ENCODE assay signal across 8 mouse cellular contexts in genomic region chr12:8923125-8923410, GRCm38 (mm10). TPM values are rescaled to one million over a fixed set of nuclear protein-coding genes. Genes with fewer than 3 reads are reported as not detected.
DNase-seq lines count a peak whose midpoint lies in the region; ATAC-seq and TF ChIP-seq lines count a peak whose summit lies in the region.

No protein-coding gene starts in this region.

- no peak for TF ChIP-seq CTCF in lung, embryonic 14.5 days (IDR thresholded peaks at IDR 0.05; ENCODE audit: low read depth)
- no peak for TF ChIP-seq CTCF in cerebellum, adult 2 months (IDR thresholded peaks at IDR 0.05; ENCODE audit: borderline replicate concordance, insufficient read depth, low read depth, low read length)

- no peak overlapping the region; the same call in 1 of the 2 replicates for H3K27ac ChIP-seq in lung, embryonic 14.5 days (ENCODE audit: low read depth)
- H3K27ac ChIP-seq in cerebellum, adult 2 months (ENCODE audit: insufficient read depth, low read length): no peak overlapping the region; the same call in 1 of the 2 replicates
- no peak overlapping the region for H3K27ac ChIP-seq in limb, embryonic 11.5 days (replicated peaks; ENCODE audit: low read depth, low read length)

- H3K27me3 ChIP-seq in lung, embryonic 14.5 days (ENCODE audit: insufficient read depth, low read length): no peaks in the 10 kb centered on the region
- H3K27me3 ChIP-seq in cerebellum, adult 2 months (ENCODE audit: control insufficient read depth, insufficient read depth, low read length): no peaks in the 10 kb centered on the region
- no peaks in the 10 kb centered on the region for H3K27me3 ChIP-seq in limb, embryonic 11.5 days (ENCODE audit: control insufficient read depth, insufficient read depth, low read length)

- peak; percentile 81 for DNase-seq in lung, embryonic 14.5 days
- DNase-seq in lung, adult 18-20 months: no peak
- DNase-seq in cerebellum, adult 2 months: peak; percentile 35 to 57
- peak; percentile 46 for DNase-seq in gastrocnemius, postnatal 14 days
- DNase-seq in limb, embryonic 11.5 days (ENCODE audit: low spot score): no peak
- no peak for DNase-seq in right cerebral cortex, adult 18-20 months
- no peak for DNase-seq in adrenal gland, adult 2 months

- H3K9me3 ChIP-seq in lung, embryonic 14.5 days (ENCODE audit: low read depth, low read length): no peaks in the 10 kb centered on the region
- no peaks in the 10 kb centered on the region for H3K9me3 ChIP-seq in limb, embryonic 11.5 days (ENCODE audit: control insufficient read depth, low read length)

- H3K36me3 ChIP-seq in lung, embryonic 14.5 days (ENCODE audit: insufficient read depth): peaks cover 21% of the 10 kb centered on the region
- peaks cover 4% of the 10 kb centered on the region; the same call in 1 of the 2 replicates for H3K36me3 ChIP-seq in limb, embryonic 11.5 days (ENCODE audit: control insufficient read depth, insufficient read depth, low read length)

- H3K9ac ChIP-seq in lung, embryonic 14.5 days: peak overlapping the region; percentile 86
- peak overlapping the region; percentile 94 for H3K9ac ChIP-seq in limb, embryonic 11.5 days (ENCODE audit: low read length)

- no peak for TF ChIP-seq POLR2A in cerebellum, adult 2 months (IDR thresholded peaks at IDR 0.05; ENCODE audit: borderline replicate concordance, insufficient read depth, low read length)

- no peak for ATAC-seq in lung, embryonic 14.5 days (ENCODE audit: insufficient read depth)
- ATAC-seq in limb, embryonic 11.5 days (ENCODE audit: insufficient number of reproducible peaks, low FRiP score, low TSS enrichment, low read depth): no peak
- 0 out of 2 replicates have a peak, but pooled peaks have one; percentile 32 for ATAC-seq in monocyte, adult 5-6 weeks (replicated peaks; ENCODE audit: insufficient number of reproducible peaks, low FRiP score, low TSS enrichment, poor library complexity, severe bottlenecking)

- peak overlapping the region; percentile 78 for H3K4me3 ChIP-seq in lung, embryonic 14.5 days (ENCODE audit: low read depth, low read length)
- peak overlapping the region; percentile 71 for H3K4me3 ChIP-seq in cerebellum, adult 2 months (replicated peaks; ENCODE audit: insufficient read depth, low read depth, low read length)
- peak overlapping the region; percentile 81 for H3K4me3 ChIP-seq in limb, embryonic 11.5 days (ENCODE audit: low read depth, low read length)

- 8% methylated on average over 5 of the region's 5 CpGs for WGBS in lung, embryonic 14.5 days
- WGBS in cerebellum, adult 2 months: 3% methylated on average over 5 of the region's 5 CpGs
- WGBS in limb, embryonic 11.5 days: 33% methylated on average over 5 of the region's 5 CpGs

- intact Hi-C loops in gastrocnemius, postnatal 14 days (cut with DNase I; ENCODE audit: low total_unique reads): no loop called here

- H3K4me1 ChIP-seq in lung, embryonic 14.5 days (ENCODE audit: insufficient read depth): peaks cover 14% of the 10 kb centered on the region
- peaks cover 4% of the 10 kb centered on the region for H3K4me1 ChIP-seq in cerebellum, adult 2 months (ENCODE audit: control insufficient read depth, insufficient read depth, low read length)
- H3K4me1 ChIP-seq in limb, embryonic 11.5 days (ENCODE audit: control insufficient read depth, insufficient read depth, low read length): peaks cover 18% of the 10 kb centered on the region

- H3K4me2 ChIP-seq in lung, embryonic 14.5 days: peak overlapping the region; percentile 84
- H3K4me2 ChIP-seq in limb, embryonic 11.5 days (ENCODE audit: low read depth, severe bottlenecking): peak overlapping the region; percentile 93

RNA-seq across cellular contexts. Expression of gene Laptm4a, which starts 1.6 kb away (rescaled TPM):
- polyA plus RNA-seq in lung, embryonic 14.5 days (2014; fragmentation: Nextera tagmentation; extraction: Ambion mirVana): 213 and 215 TPM in 2 replicates
- polyA plus RNA-seq in cerebellum, adult 2 months (2012; rRNA removed): 258 and 268 TPM in 2 replicates
- 100 to 1,000 TPM; 303 to 334 TPM for total RNA-seq in gastrocnemius, postnatal 14 days (2021)
- 202 and 212 TPM in 2 replicates for polyA plus RNA-seq in limb, embryonic 11.5 days (2014; fragmentation: Nextera tagmentation; extraction: Ambion mirVana)
- total RNA-seq in monocyte, adult 5-6 weeks (2017): 314 to 883 TPM (median 672 TPM) in 3 replicates
- total RNA-seq in adrenal gland, adult 2 months (2021): 100 to 1,000 TPM; 500 to 622 TPM
- 243 and 281 TPM in 2 replicates for polyA plus RNA-seq in adrenal gland, adult 2 months (2012; rRNA removed)

RNA-seq across cellular contexts. Expression of gene Matn3, which starts 24.7 kb away (rescaled TPM):
- 0.87 and 1.0 TPM in 2 replicates for polyA plus RNA-seq in lung, embryonic 14.5 days (2014; fragmentation: Nextera tagmentation; extraction: Ambion mirVana)
- polyA plus RNA-seq in cerebellum, adult 2 months (2012; rRNA removed): not detected in 2 replicates
- total RNA-seq in gastrocnemius, postnatal 14 days (2021): under 1 TPM; 0.64 to 0.70 TPM
- 3.8 and 5.0 TPM in 2 replicates for polyA plus RNA-seq in limb, embryonic 11.5 days (2014; fragmentation: Nextera tagmentation; extraction: Ambion mirVana)
- total RNA-seq in monocyte, adult 5-6 weeks (2017): not detected in 3 replicates
- not detected for total RNA-seq in adrenal gland, adult 2 months (2021)
- polyA plus RNA-seq in adrenal gland, adult 2 months (2012; rRNA removed): not detected in 2 replicates

RNA-seq across cellular contexts. Expression of gene Wdr35, which starts 50.6 kb away (rescaled TPM):
- polyA plus RNA-seq in lung, embryonic 14.5 days (2014; fragmentation: Nextera tagmentation; extraction: Ambion mirVana): 20.4 and 21.8 TPM in 2 replicates
- 14.4 and 15.1 TPM in 2 replicates for polyA plus RNA-seq in cerebellum, adult 2 months (2012; rRNA removed)
- 10 to 100 TPM; 11.4 to 14.4 TPM for total RNA-seq in gastrocnemius, postnatal 14 days (2021)
- polyA plus RNA-seq in limb, embryonic 11.5 days (2014; fragmentation: Nextera tagmentation; extraction: Ambion mirVana): 27.3 and 31.1 TPM in 2 replicates
- 0.67 to 1.3 TPM (median 1.2 TPM) in 3 replicates for total RNA-seq in monocyte, adult 5-6 weeks (2017)
- total RNA-seq in adrenal gland, adult 2 months (2021): 10 to 100 TPM in 1 of 2 experiments, 1 to 10 TPM in 1; 9.0 to 23.1 TPM
- 0.75 and 1.0 TPM in 2 replicates for polyA plus RNA-seq in adrenal gland, adult 2 months (2012; rRNA removed)

Comparison
In these comparisons a context has a peak if more than half of its experiments do, and no peak if none do; other contexts are left out.
1. DNase-seq: peak in lung, embryonic 14.5 days (single experiment), cerebellum, adult 2 months (2 of 2) and gastrocnemius, postnatal 14 days (single experiment); none in lung, adult 18-20 months (0 of 2), limb, embryonic 11.5 days (single experiment), right cerebral cortex, adult 18-20 months (single experiment) and adrenal gland, adult 2 months (single experiment).
2. Peak in every context shown above with its lines, with median percentiles within 50 percentile points of each other: H3K4me3 ChIP-seq.